ENCODE assay signal across 8 mouse cellular contexts in genomic region chr3:88484597-88485316, GRCm38 (mm10). TPM values are rescaled to one million over a fixed set of nuclear protein-coding genes. Genes with fewer than 3 reads are reported as not detected.
DNase-seq lines count a peak whose midpoint lies in the region; ATAC-seq lines count a peak whose summit lies in the region.

No protein-coding gene starts in this region.

- DNase-seq in kidney, adult 8-10 months = no peak
- peak; percentile 72 for DNase-seq in brain, adult 2 months (ENCODE audit: low read depth, low spot score)
- peak; percentile 52 for DNase-seq in hindbrain, embryonic 11.5 days (ENCODE audit: low spot score)
- DNase-seq in naive thymus-derived CD4-positive, alpha-beta T cell, adult 2 months (ENCODE audit: low read depth) = peak; percentile 71
- no peak for DNase-seq in adipocyte (ENCODE audit: low spot score)
- DNase-seq in kidney, adult 11 months = no peak
- no peak for DNase-seq in ovary, postnatal 36 days (ENCODE audit: low spot score)

- peak overlapping the region; percentile 49; the same call in 1 of the 2 replicates for H3K9ac ChIP-seq in kidney, embryonic 16.5 days (replicated peaks; ENCODE audit: low read length)
- peak overlapping the region; percentile 24; the same call in 1 of the 2 replicates for H3K9ac ChIP-seq in hindbrain, embryonic 11.5 days (ENCODE audit: low read depth, low read length)

- peak overlapping the region; percentile 56 for H3K4me2 ChIP-seq in kidney, embryonic 16.5 days (replicated peaks; ENCODE audit: low read depth, low read length)
- peak overlapping the region; percentile 47 for H3K4me2 ChIP-seq in hindbrain, embryonic 11.5 days (replicated peaks; ENCODE audit: low read depth, low read length)

- WGBS in kidney, embryonic 16.5 days = 14% methylated on average over 39 of the region's 39 CpGs
- WGBS in hindbrain, embryonic 11.5 days = 12% methylated on average over 39 of the region's 39 CpGs

- H3K9me3 ChIP-seq in kidney, embryonic 16.5 days (ENCODE audit: low read length) = no peaks in the 10 kb centered on the region
- no peaks in the 10 kb centered on the region for H3K9me3 ChIP-seq in hindbrain, embryonic 11.5 days (ENCODE audit: control insufficient read depth, low read length)

- peak overlapping the region; percentile 35 for H3K4me3 ChIP-seq in kidney, embryonic 16.5 days (ENCODE audit: low read length)
- peak overlapping the region; percentile 29 for H3K4me3 ChIP-seq in hindbrain, embryonic 11.5 days (ENCODE audit: low read depth, low read length)

- H3K36me3 ChIP-seq in kidney, embryonic 16.5 days (ENCODE audit: insufficient read depth, low read length) = peaks cover 17% of the 10 kb centered on the region
- H3K36me3 ChIP-seq in hindbrain, embryonic 11.5 days (ENCODE audit: control insufficient read depth, insufficient read depth, low read length) = no peaks in the 10 kb centered on the region

- H3K4me1 ChIP-seq in kidney, embryonic 16.5 days (ENCODE audit: insufficient read depth, low read length) = peaks cover 19% of the 10 kb centered on the region
- H3K4me1 ChIP-seq in hindbrain, embryonic 11.5 days (replicated peaks; ENCODE audit: control insufficient read depth, insufficient read depth, low read length) = peaks cover 5% of the 10 kb centered on the region; the same call in 1 of the 2 replicates

- ATAC-seq in kidney, embryonic 16.5 days (ENCODE audit: low FRiP score, low TSS enrichment) = no peak; the same call in 1 of the 2 replicates
- no peak for ATAC-seq in hindbrain, embryonic 11.5 days (ENCODE audit: low FRiP score)

- H3K27ac ChIP-seq in kidney, embryonic 16.5 days (ENCODE audit: low read length) = no peak overlapping the region
- no peak overlapping the region for H3K27ac ChIP-seq in hindbrain, embryonic 11.5 days (ENCODE audit: low read depth, low read length)

- peaks cover 35% of the 10 kb centered on the region for H3K27me3 ChIP-seq in kidney, embryonic 16.5 days (ENCODE audit: insufficient read depth, low read length)
- peaks cover 29% of the 10 kb centered on the region for H3K27me3 ChIP-seq in hindbrain, embryonic 11.5 days (ENCODE audit: control insufficient read depth, insufficient read depth, low read length)

RNA-seq across cellular contexts. Expression of gene Sema4a, which starts 23.8 kb away (rescaled TPM):
- 19.6 and 25.3 TPM in 2 replicates for polyA plus RNA-seq in kidney, embryonic 16.5 days (2015; fragmentation: Nextera tagmentation; extraction: Ambion mirVana)
- 5.7 and 7.8 TPM in 2 replicates for polyA plus RNA-seq in hindbrain, embryonic 11.5 days (2014; fragmentation: Nextera tagmentation; extraction: Ambion mirVana)

RNA-seq across cellular contexts. Expression of gene Lmna, which starts 25.0 kb away (rescaled TPM):
- 89.9 and 100 TPM in 2 replicates for polyA plus RNA-seq in kidney, embryonic 16.5 days (2015; fragmentation: Nextera tagmentation; extraction: Ambion mirVana)
- 22.5 and 22.8 TPM in 2 replicates for polyA plus RNA-seq in hindbrain, embryonic 11.5 days (2014; fragmentation: Nextera tagmentation; extraction: Ambion mirVana)

RNA-seq across cellular contexts. Expression of gene Mex3a, which starts 47.4 kb away (rescaled TPM):
- 18.6 and 20.7 TPM in 2 replicates for polyA plus RNA-seq in kidney, embryonic 16.5 days (2015; fragmentation: Nextera tagmentation; extraction: Ambion mirVana)
- polyA plus RNA-seq in hindbrain, embryonic 11.5 days (2014; fragmentation: Nextera tagmentation; extraction: Ambion mirVana) = 45.9 and 51.9 TPM in 2 replicates

RNA-seq across cellular contexts. Expression of gene Slc25a44, which starts 59.8 kb away (rescaled TPM):
- 21.7 and 22.2 TPM in 2 replicates for polyA plus RNA-seq in kidney, embryonic 16.5 days (2015; fragmentation: Nextera tagmentation; extraction: Ambion mirVana)
- 22.1 and 23.7 TPM in 2 replicates for polyA plus RNA-seq in hindbrain, embryonic 11.5 days (2014; fragmentation: Nextera tagmentation; extraction: Ambion mirVana)

Comparison
In these comparisons a context has a peak if more than half of its experiments do, and no peak if none do; other contexts are left out.
1. DNase-seq: peak in brain, adult 2 months (single experiment), hindbrain, embryonic 11.5 days (single experiment) and naive thymus-derived CD4-positive, alpha-beta T cell, adult 2 months (single experiment); none in kidney, adult 8-10 months (0 of 2), adipocyte (single experiment), kidney, adult 11 months (single experiment) and ovary, postnatal 36 days (single experiment).